Mouse (Mus musculus) colon, adult 2 months (tissue): ENCODE measurements around the gene Tmem171. TPM values are rescaled to one million over a fixed set of nuclear protein-coding genes. Genes with fewer than 3 reads are reported as not detected.

Experiments
- polyA plus RNA-seq: library from polyadenylated mRNA; depleted of rRNA; stranded (reverse); fragments of >200 nt; gene quantifications from 2 replicates; pipeline ENCODE4 v1.2.3, GENCODE M21; 2012; rRNA removed

The Tmem171 gene
- polyA plus RNA-seq = 141 and 225 TPM in 2 replicates

DNA sequence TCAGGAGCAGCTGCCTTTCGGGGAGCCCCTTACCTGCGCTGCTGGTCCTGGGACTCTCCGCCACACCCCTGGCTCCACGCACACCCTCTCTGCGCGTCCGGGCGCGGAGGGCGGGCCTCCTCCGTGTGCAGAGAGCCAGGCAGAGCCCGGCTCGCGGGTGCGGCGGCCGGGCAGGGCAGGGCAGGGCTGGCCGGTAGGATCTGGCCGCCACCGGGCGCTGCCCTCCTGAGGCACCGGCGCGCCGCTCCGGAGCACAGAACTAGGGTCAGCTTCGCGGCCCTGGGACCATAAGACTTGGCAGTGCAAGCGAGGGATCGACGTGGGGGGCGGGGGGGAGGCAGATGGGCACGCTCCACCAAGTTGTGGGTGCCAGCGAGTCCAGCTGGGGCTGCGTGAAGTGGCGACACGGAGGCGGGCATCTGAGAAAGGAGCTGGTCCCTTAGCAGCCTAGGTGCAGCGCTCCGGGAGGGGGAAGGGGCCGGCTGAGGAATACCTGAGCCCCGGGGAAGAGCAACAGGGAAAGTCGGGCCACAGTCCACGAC is at the start of gene Tmem171:
Tmem171 (minus strand) TSS at position 62 of the 542 bp plus-strand sequence.

GRCm38 (mm10) chr13:98637145-98637544 is 57.5 kb downstream of the Tmem171 start, which contains the start of gene Tmem174:
TSS of gene Tmem174 (minus strand) at chr13:98637410.

Other genes with a start within 250 kb of the Tmem171 start
- gene Gm10320, start 202.8 kb downstream of the Tmem171 start, polyA plus RNA-seq = 0.95 and 1.2 TPM in 2 replicates
- 0.35 and 0.83 TPM in 2 replicates for gene Tmem174, start 57.4 kb downstream of the Tmem171 start, polyA plus RNA-seq
- gene Fcho2, start 120.6 kb upstream of the Tmem171 start, polyA plus RNA-seq = 8.4 and 9.0 TPM in 2 replicates
- 10.3 and 12.1 TPM in 2 replicates for gene Tnpo1, start 231.6 kb upstream of the Tmem171 start, polyA plus RNA-seq